Comparison of ENCODE assay signal across 26 mouse cellular contexts in the genomic region with DNA sequence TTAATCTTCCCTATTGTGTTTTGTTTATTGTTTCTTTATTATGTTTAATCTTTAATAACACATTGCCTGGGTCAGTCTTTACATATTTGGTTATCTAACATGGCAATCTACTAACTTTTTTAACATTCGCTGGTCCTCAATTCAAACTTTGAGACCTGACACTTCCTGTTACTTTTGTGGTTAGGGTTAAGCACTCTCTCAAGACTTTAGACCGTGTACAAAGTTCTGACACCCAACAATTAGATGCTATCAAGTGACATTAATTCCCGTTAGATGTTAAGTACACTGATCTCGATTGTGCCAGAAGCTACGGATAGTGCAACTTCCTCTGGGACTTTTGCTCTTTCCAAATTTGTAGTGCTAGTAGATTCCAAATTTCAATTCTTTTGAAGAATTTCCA.
"Had no signal": no experiment of that assay in that cellular context is flagged by ENCODE, and none has a peak within 500 bp of the region (broad histone marks: within the 10 kb centered on the region; RNA-seq: fewer than 3 reads in every experiment).

No protein-coding gene starts in this region.

- H3K27ac ChIP-seq: heart, embryonic 13.5 days; heart, embryonic 15.5 days; hindbrain, embryonic 10.5 days; hindbrain, embryonic 12.5 days; hindbrain, embryonic 14.5 days; intestine, embryonic 15.5 days; kidney, embryonic 15.5 days; kidney, postnatal 0 days; limb, embryonic 13.5 days; limb, embryonic 15.5 days; liver, embryonic 12.5 days; liver, embryonic 14.5 days had no signal

- H3K4me3 ChIP-seq: heart, embryonic 13.5 days; heart, embryonic 15.5 days; hindbrain, embryonic 10.5 days; hindbrain, embryonic 12.5 days; intestine, embryonic 15.5 days; kidney, embryonic 15.5 days; limb, embryonic 13.5 days; limb, embryonic 15.5 days; liver, embryonic 12.5 days had no signal

- DNase-seq: gastrocnemius, postnatal 14 days; gastrocnemius, postnatal 36 days; heart, adult 18-20 months; heart, postnatal 14 days; heart, postnatal 36 days; kidney, adult 18-20 months; kidney, adult 9 months; kidney, postnatal 14 days; kidney, postnatal 36 days; layer of hippocampus, adult 9-11 months; layer of hippocampus, postnatal 36 days; left cerebral cortex, postnatal 4 days had no signal

- H3K27me3 ChIP-seq: heart, embryonic 13.5 days; heart, embryonic 15.5 days; hindbrain, embryonic 12.5 days; intestine, embryonic 15.5 days; kidney, embryonic 15.5 days; limb, embryonic 13.5 days; limb, embryonic 15.5 days; liver, embryonic 12.5 days had no signal

- H3K9me3 ChIP-seq: heart, embryonic 13.5 days; heart, embryonic 15.5 days; hindbrain, embryonic 10.5 days; hindbrain, embryonic 12.5 days; intestine, embryonic 15.5 days; kidney, embryonic 15.5 days; limb, embryonic 13.5 days; limb, embryonic 15.5 days; liver, embryonic 12.5 days had no signal

- H3K4me1 ChIP-seq: heart, embryonic 13.5 days; heart, embryonic 15.5 days; hindbrain, embryonic 10.5 days; hindbrain, embryonic 12.5 days; intestine, embryonic 15.5 days; kidney, embryonic 15.5 days; limb, embryonic 13.5 days; limb, embryonic 15.5 days; liver, embryonic 12.5 days had no signal

- H3K36me3 ChIP-seq: heart, embryonic 13.5 days; heart, embryonic 15.5 days; hindbrain, embryonic 10.5 days; hindbrain, embryonic 12.5 days; intestine, embryonic 15.5 days; kidney, embryonic 15.5 days; limb, embryonic 13.5 days; limb, embryonic 15.5 days; liver, embryonic 12.5 days had no signal

- ATAC-seq: hindbrain, embryonic 16.5 days; intestine, embryonic 15.5 days; intestine, postnatal 0 days; liver, embryonic 12.5 days had no signal
